Mouse (Mus musculus) MEL (cell line): ENCODE measurements around the gene Aldh4a1. TPM values are rescaled to one million over a fixed set of nuclear protein-coding genes. Genes with fewer than 3 reads are reported as not detected.

Experiments
- DNase-seq: peaks from one replicate; pipeline ENCODE4 v3.0.0; 2011; ENCODE audit warnings: low read depth, low spot score
- H3K27ac ChIP-seq: 2 replicates; pipeline ENCODE4 v1.5.1; 2012; ENCODE audit warnings: low read depth, mild to moderate bottlenecking, control low read depth, low read length, moderate library complexity; ENCODE audit not compliant: control insufficient read depth
- H3K27me3 ChIP-seq, 2 experiments: fragments of 150-350 bp in 1 of 2; sonication (generic) in 1 of 2; 2 replicates each; pipeline ENCODE4 v1.6.1; 2012; ENCODE audit warnings: low read length in 2 of 2, mild to moderate bottlenecking in 2 of 2, improper control_type of control experiment in 1 of 2, moderate library complexity in 1 of 2; ENCODE audit not compliant: insufficient read depth in 2 of 2, control insufficient read depth in 1 of 2
- H3K36me3 ChIP-seq, 2 experiments: 2 replicates each; pipeline ENCODE4 v1.6.1; 2012 to 2014; ENCODE audit warnings: low read length in 2 of 2, improper control_type of control experiment in 1 of 2, inconsistent platforms in 1 of 2, mild to moderate bottlenecking in 1 of 2; ENCODE audit not compliant: insufficient read depth in 2 of 2, control insufficient read depth in 1 of 2
- H3K4me1 ChIP-seq, 2 experiments: fragments of 150-350 bp in 1 of 2; sonication (generic) in 1 of 2; 2 replicates each; pipeline ENCODE4 v1.6.1; 2012; ENCODE audit warnings: low read length in 2 of 2, improper control_type of control experiment in 1 of 2, mild to moderate bottlenecking in 1 of 2; ENCODE audit not compliant: insufficient read depth in 2 of 2, control insufficient read depth in 1 of 2
- H3K4me3 ChIP-seq, 2 experiments: fragments of 150-350 bp in 1 of 2; sonication (generic) in 1 of 2; 2 replicates each; pipeline ENCODE4 v1.5.1; 2012; ENCODE audit warnings: low read depth in 2 of 2, low read length in 2 of 2, mild to moderate bottlenecking in 2 of 2, moderate library complexity in 2 of 2, control low read depth in 1 of 2, improper control_type of control experiment in 1 of 2; ENCODE audit not compliant: control insufficient read depth in 1 of 2, insufficient read depth in 1 of 2
- H3K79me2 ChIP-seq: 2 replicates; pipeline ENCODE4 v1.6.1; 2012; ENCODE audit warnings: mild to moderate bottlenecking, low read length, moderate library complexity; ENCODE audit not compliant: control insufficient read depth, poor library complexity, insufficient read depth
- H3K9ac ChIP-seq: 2 replicates; pipeline ENCODE4 v1.6.1; 2012; ENCODE audit warnings: low read depth, mild to moderate bottlenecking, control low read depth, low read length, moderate library complexity; ENCODE audit not compliant: control insufficient read depth, poor library complexity, severe bottlenecking
- H3K9me3 ChIP-seq: fragments of 150-350 bp; sonication (generic); replicated peaks from 2 replicates; pipeline ENCODE4 v1.6.1; 2012; ENCODE audit warnings: mild to moderate bottlenecking, low read length, improper control_type of control experiment, moderate library complexity; ENCODE audit not compliant: insufficient read depth
- CHD1 ChIP-seq: IDR thresholded peaks from 2 replicates; pipeline ENCODE4 v1.6.1; 2012; ENCODE audit warnings: low read depth, mild to moderate bottlenecking, inconsistent platforms, low read length, improper control_type of control experiment
- CHD2 ChIP-seq: IDR thresholded peaks from 2 replicates; pipeline ENCODE4 v1.6.1; 2011; ENCODE audit warnings: low read length, improper control_type of control experiment
- CTCF ChIP-seq, 3 experiments: IDR thresholded peaks in 2 of 3; conservative IDR thresholded peaks in 1 of 3; 2 replicates each; pipeline ENCODE4 v1.5.1; 2011 to 2012; ENCODE audit warnings: low read length in 3 of 3, low read depth in 2 of 3, mild to moderate bottlenecking in 2 of 3, improper control_type of control experiment in 1 of 3, inconsistent platforms in 1 of 3, mixed read lengths in 1 of 3, moderate library complexity in 1 of 3; ENCODE audit not compliant: control insufficient read depth in 1 of 3, insufficient read depth in 1 of 3, poor library complexity in 1 of 3, severe bottlenecking in 1 of 3
- E2F4 ChIP-seq: IDR thresholded peaks from 2 replicates; pipeline ENCODE4 v1.6.1; 2011; ENCODE audit warnings: low read depth, low read length, improper control_type of control experiment, borderline replicate concordance
- EP300 ChIP-seq, 2 experiments: IDR thresholded peaks; 2 replicates each; pipeline ENCODE4 v1.6.1; 2011; ENCODE audit warnings: improper control_type of control experiment in 2 of 2, low read length in 2 of 2, low read depth in 1 of 2, mild to moderate bottlenecking in 1 of 2
- GATA1 ChIP-seq: IDR thresholded peaks from 2 replicates; pipeline ENCODE4 v1.6.1; 2011; ENCODE audit warnings: low read depth, low read length, improper control_type of control experiment
- HCFC1 ChIP-seq: IDR thresholded peaks from 2 replicates; pipeline ENCODE4 v1.6.1; 2012; ENCODE audit warnings: low read depth, mild to moderate bottlenecking, inconsistent platforms, low read length, improper control_type of control experiment, moderate library complexity
- JUND ChIP-seq: IDR thresholded peaks from 2 replicates; pipeline ENCODE4 v1.6.1; 2011; ENCODE audit warnings: low read depth, mild to moderate bottlenecking, improper control_type of control experiment, low read length
- MAX ChIP-seq: IDR thresholded peaks from 2 replicates; pipeline ENCODE4 v1.6.1; 2011; ENCODE audit warnings: low read length, improper control_type of control experiment
- MEF2A ChIP-seq: IDR thresholded peaks from 2 replicates; pipeline ENCODE4 v1.6.1; 2014; ENCODE audit warnings: low read depth, mild to moderate bottlenecking, inconsistent platforms, low read length, improper control_type of control experiment; ENCODE audit not compliant: poor library complexity, insufficient replicate concordance, severe bottlenecking; ENCODE audit errors: extremely low read depth
- MXI1 ChIP-seq: IDR thresholded peaks from 2 replicates; pipeline ENCODE4 v1.6.1; 2011; ENCODE audit warnings: mild to moderate bottlenecking, low read depth, low read length, improper control_type of control experiment
- MYB ChIP-seq: IDR thresholded peaks from 2 replicates; pipeline ENCODE4 v1.6.1; 2011; ENCODE audit warnings: mild to moderate bottlenecking, low read depth, low read length, improper control_type of control experiment
- MYC ChIP-seq: IDR thresholded peaks from 2 replicates; pipeline ENCODE4 v1.6.1; 2011; ENCODE audit warnings: low read depth, mild to moderate bottlenecking, low read length, improper control_type of control experiment, moderate library complexity
- NELFE ChIP-seq: IDR thresholded peaks from 2 replicates; pipeline ENCODE4 v1.6.1; 2011; ENCODE audit warnings: low read depth, low read length, improper control_type of control experiment
- POLR2A ChIP-seq, 2 experiments: IDR thresholded peaks; 2 replicates each; pipeline ENCODE4 v1.6.1; 2011 to 2012; ENCODE audit warnings: low read length in 2 of 2, mild to moderate bottlenecking in 2 of 2, control low read depth in 1 of 2, improper control_type of control experiment in 1 of 2, low read depth in 1 of 2, moderate library complexity in 1 of 2; ENCODE audit not compliant: control insufficient read depth in 1 of 2, insufficient read depth in 1 of 2, poor library complexity in 1 of 2
- POLR2AphosphoS2 ChIP-seq: IDR thresholded peaks from 2 replicates; pipeline ENCODE4 v1.6.1; 2011; ENCODE audit warnings: low read length, improper control_type of control experiment
- POLR2AphosphoS5 ChIP-seq: IDR thresholded peaks from 2 replicates; pipeline ENCODE4 v1.6.1; 2012; ENCODE audit warnings: low read depth, borderline replicate concordance, mild to moderate bottlenecking, inconsistent platforms, low read length, moderate library complexity, mixed read lengths
- RAD21 ChIP-seq: IDR thresholded peaks from 2 replicates; pipeline ENCODE4 v1.6.1; 2011; ENCODE audit warnings: mild to moderate bottlenecking, low read depth, low read length, improper control_type of control experiment
- RCOR1 ChIP-seq: IDR thresholded peaks from 2 replicates; pipeline ENCODE4 v1.6.1; 2012; ENCODE audit warnings: low read depth, mild to moderate bottlenecking, inconsistent platforms, low read length, improper control_type of control experiment
- SIN3A ChIP-seq: IDR thresholded peaks from 2 replicates; pipeline ENCODE4 v1.6.1; 2012; ENCODE audit warnings: low read length, improper control_type of control experiment, inconsistent platforms
- SMC3 ChIP-seq: IDR thresholded peaks from 2 replicates; pipeline ENCODE4 v1.6.1; 2011; ENCODE audit warnings: low read depth, low read length, improper control_type of control experiment
- TAL1 ChIP-seq: IDR thresholded peaks from 2 replicates; pipeline ENCODE4 v1.6.1; 2012; ENCODE audit warnings: mild to moderate bottlenecking, inconsistent platforms, low read length, moderate library complexity, mixed read lengths
- TCF12 ChIP-seq: IDR thresholded peaks from 2 replicates; pipeline ENCODE4 v1.6.1; 2014; ENCODE audit warnings: low read depth, mild to moderate bottlenecking, inconsistent platforms, low read length, improper control_type of control experiment, moderate library complexity
- ZC3H11A ChIP-seq: IDR thresholded peaks from 2 replicates; pipeline ENCODE4 v1.6.1; 2012; ENCODE audit warnings: low read depth, mild to moderate bottlenecking, inconsistent platforms, low read length, improper control_type of control experiment
- ZKSCAN1 ChIP-seq: IDR thresholded peaks from 2 replicates; pipeline ENCODE4 v1.6.1; 2012; ENCODE audit warnings: low read depth, mild to moderate bottlenecking, inconsistent platforms, low read length, improper control_type of control experiment, moderate library complexity
- ZMIZ1 ChIP-seq: IDR thresholded peaks from 2 replicates; pipeline ENCODE4 v1.6.1; 2012; ENCODE audit warnings: low read depth, mild to moderate bottlenecking, inconsistent platforms, low read length, improper control_type of control experiment, moderate library complexity
- polyA plus RNA-seq, 2 experiments: library from polyadenylated mRNA; stranded (reverse) in 1 of 2; unstranded in 1 of 2; fragments of >175 nt in 1 of 2; fragments of >200 nt in 1 of 2; gene quantifications; 2 replicates each; pipeline versions ENCODE4 v1.2.1 to v1.2.4; 2012; ENCODE audit warnings: low replicate concordance in 2 of 2, low read depth in 1 of 2; ENCODE audit not compliant: insufficient read length in 2 of 2, insufficient read depth in 1 of 2, missing spikeins in 1 of 2
- total RNA-seq: library from RNA; depleted of rRNA; stranded (reverse); fragments of 300-350 nt; gene quantifications from 2 replicates; pipeline ENCODE4 v1.2.3, GENCODE M21; 2012

The Aldh4a1 gene
- total and polyA plus RNA-seq, 3 experiments: 11.7 to 12.3 TPM; not detected in 1

DNA sequence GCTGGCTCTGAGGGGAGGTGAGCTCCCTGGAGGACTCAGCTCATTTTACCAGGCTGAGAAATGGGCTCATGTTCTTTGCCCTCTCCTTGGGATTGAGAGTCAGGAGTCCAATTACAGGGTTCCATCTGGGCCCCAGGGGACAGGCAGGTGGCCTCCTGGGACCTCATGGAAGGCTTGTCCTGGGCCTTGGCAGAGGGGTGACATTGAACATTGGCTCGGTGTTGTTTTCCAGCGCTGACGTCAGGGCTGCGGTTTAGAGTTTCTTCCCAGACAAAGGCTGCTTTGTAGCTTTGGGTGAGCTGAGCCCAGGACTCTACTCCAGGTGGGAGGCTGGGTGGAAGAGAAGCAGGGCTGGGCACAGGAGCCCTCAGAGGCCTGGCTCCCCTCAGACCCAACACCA lies 34.9 kb upstream of the Aldh4a1 start:
- TF ChIP-seq SMC3 (no peak), TCF12 (no peak), MYC (no peak), CHD2 (no peak), POLR2AphosphoS5 (no peak), CHD1 (no peak), TAL1 (no peak), SIN3A (no peak), JUND (no peak), HCFC1 (no peak), RAD21 (no peak), MAX (no peak), MXI1 (no peak), RCOR1 (no peak), ZKSCAN1 (no peak), NELFE (no peak), EP300 (IDR thresholded peaks at IDR 0.05; ENCODE audit: low read depth in 1 of 2, low read length in 2 of 2) (no peak), ZC3H11A (no peak), GATA1 (no peak), POLR2A (IDR thresholded peaks at IDR 0.05; ENCODE audit: control insufficient read depth in 1 of 2, insufficient read depth in 1 of 2, low read depth in 1 of 2, low read length in 2 of 2, poor library complexity in 1 of 2) (no peak)
- H3K4me1 ChIP-seq: no peaks in the 10 kb centered on the region
- H3K9me3 ChIP-seq: no peaks in the 10 kb centered on the region
- no peaks in the 10 kb centered on the region for H3K27me3 ChIP-seq
- no peak overlapping the region for H3K27ac ChIP-seq
- H3K4me3 ChIP-seq: no peak overlapping the region
- no peaks in the 10 kb centered on the region for H3K79me2 ChIP-seq
- no peak for DNase-seq
- no peaks in the 10 kb centered on the region for H3K36me3 ChIP-seq
- no peak overlapping the region for H3K9ac ChIP-seq

GRCm38 (mm10) chr4:139589351-139590027 lies 33.2 kb upstream of the Aldh4a1 start:
- TF ChIP-seq TCF12: no peak
- no peak for TF ChIP-seq MEF2A
- no peak for TF ChIP-seq NELFE
- no peak for TF ChIP-seq ZMIZ1
- no peak for TF ChIP-seq POLR2AphosphoS2
- no peak for TF ChIP-seq MYB
- TF ChIP-seq CTCF (IDR thresholded peaks at IDR 0.05 in 2 of 3, conservative IDR thresholded peaks at IDR 0.05 in 1 of 3; ENCODE audit: control insufficient read depth in 1 of 3, insufficient read depth in 1 of 3, low read depth in 2 of 3, low read length in 3 of 3, poor library complexity in 1 of 3, severe bottlenecking in 1 of 3): no peak
- no peak for TF ChIP-seq CHD2
- TF ChIP-seq E2F4: no peak
- no peak for TF ChIP-seq POLR2A (IDR thresholded peaks at IDR 0.05; ENCODE audit: control insufficient read depth in 1 of 2, insufficient read depth in 1 of 2, low read depth in 1 of 2, low read length in 2 of 2, poor library complexity in 1 of 2)
- TF ChIP-seq ZKSCAN1: no peak

More at GRCm38 (mm10) chr4:139589351-139590027, 33.2 kb upstream of the Aldh4a1 start:
- Histone ChIP-seq H3K27ac (no peak overlapping the region), H3K4me1 (no peaks in the 10 kb centered on the region), H3K36me3 (no peaks in the 10 kb centered on the region), H3K79me2 (no peaks in the 10 kb centered on the region), H3K9ac (no peak overlapping the region), H3K9me3 (no peaks in the 10 kb centered on the region), H3K4me3 (no peak overlapping the region), H3K27me3 (no peaks in the 10 kb centered on the region)
- DNase-seq: no peak
